Mouse (Mus musculus): ENCODE data around the gene Unc45a. TPM values are rescaled to one million over a fixed set of nuclear protein-coding genes. Genes with fewer than 3 reads are reported as not detected.
A peak's percentile ranks its signal among the peaks of the same experiment; 100 is the strongest.
"Not testable (repeated sequence)": the region's sequence is repeated elsewhere in the genome, so short reads cannot be mapped to it uniquely, and the experiment has no call there.

Gene Unc45a
- total RNA-seq, 4 experiments from 2014 or later, result 12.2 to 16.0 (median 15.2) TPM

DNA sequence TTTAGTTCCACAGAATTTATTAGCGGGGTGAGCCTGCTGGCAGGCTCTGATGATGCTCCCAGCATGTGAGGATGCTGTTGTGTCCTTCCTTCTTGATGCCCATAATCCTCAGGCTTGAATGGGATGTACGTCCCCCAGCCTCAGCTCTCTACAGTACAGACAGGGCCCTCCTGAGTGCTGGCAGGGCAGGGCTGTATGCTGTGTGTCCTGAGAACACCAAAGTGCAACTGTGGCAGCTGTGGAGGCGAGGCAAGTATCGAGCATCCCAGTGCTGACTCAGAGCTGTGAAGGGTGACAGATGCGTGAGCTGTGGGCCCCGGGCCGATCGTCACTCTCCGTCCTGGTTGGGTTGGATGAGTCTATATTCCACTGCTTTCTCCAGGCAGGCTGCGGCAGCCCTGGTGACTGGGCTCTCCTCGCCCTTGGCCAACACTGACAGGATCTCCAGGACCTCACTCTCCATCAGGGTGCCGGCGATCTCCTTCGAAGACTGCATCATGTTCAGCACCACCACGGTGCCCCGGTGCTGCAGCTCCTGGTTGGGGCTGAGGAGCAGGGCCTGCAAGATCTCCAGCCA, 15.4 kb downstream of the Unc45a start:
- no peak for DNase-seq (ENCODE audit: low spot score)

DNA sequence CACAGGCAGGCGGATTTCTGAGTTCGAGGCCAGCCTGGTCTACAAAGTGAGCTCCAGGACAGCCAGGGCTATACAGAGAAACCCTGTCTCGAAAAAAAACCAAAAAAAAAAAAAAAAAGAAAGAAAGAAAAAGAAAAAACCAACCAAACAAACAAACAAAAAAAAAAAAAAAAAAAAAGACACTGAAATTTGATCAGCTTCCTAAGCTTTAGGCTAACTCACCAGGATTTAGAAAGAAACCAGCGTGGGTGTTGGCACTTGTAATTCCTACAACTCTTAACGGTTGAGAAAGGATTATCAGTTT, 16.0 kb downstream of the Unc45a start:
- DNase-seq (ENCODE audit: low spot score), result not testable (repeated sequence)

DNA sequence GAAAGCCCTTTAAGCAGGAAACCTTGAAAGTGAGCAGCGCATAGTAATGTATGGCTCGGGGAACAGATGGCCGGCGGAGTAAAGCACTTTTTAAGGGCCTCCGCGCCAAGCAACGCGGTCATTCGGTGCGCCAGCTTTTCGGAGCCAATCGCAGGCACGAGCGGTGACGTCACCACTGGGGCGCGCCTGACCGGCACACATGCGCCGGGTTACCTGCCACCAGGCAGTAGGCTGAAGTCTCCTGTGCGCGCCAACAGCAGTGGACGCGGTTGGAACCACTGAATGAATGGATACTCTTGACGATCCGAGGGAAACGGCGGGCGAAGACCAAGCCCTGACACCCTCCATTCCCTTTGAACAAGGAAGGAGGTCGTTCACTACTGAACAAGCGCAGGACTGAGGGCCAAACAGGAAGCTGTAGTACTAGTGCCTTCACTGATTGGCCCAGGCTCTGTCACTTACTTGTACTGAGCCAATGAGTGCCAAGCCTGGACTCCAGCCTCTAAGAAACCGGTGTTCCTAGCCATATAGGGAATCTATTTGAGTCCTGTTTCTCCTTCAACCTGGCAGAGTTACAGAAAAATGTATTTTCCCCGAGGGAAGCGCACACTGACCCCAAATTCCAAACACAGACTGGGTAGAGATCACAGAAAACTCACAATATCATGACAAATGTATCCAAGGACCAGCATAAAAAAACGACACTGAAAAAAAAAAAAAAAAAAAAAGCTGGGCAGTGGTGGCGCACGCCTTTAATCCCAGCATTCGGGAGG, 16.6 kb downstream of the Unc45a start, which contains the start of gene Rccd1:
Rccd1 (minus strand) TSS at position 412 of the 773 bp plus-strand sequence.
- peak; percentile 97 for DNase-seq (ENCODE audit: low spot score)

DNA sequence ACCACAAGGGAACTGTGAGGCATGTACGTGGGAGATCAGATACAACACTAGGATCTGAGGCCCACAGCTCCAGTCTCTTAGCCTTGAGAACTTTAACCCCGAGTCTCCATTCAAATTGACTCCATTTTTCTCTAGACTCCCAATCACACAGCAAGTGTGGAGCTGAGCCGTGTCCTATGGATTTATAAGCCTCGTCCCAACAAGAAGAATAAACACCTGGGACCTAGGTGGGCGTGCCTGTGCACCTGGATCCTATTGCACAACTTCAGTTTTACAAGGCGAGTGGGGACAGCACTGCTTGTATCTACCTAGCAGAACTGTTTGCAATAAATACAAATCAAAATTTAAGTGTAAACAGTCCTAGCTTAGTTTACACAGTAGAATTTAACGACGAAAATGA, 17.5 kb downstream of the Unc45a start:
- no peak for DNase-seq (ENCODE audit: low spot score)

GRCm38 (mm10) chr7:80319846-80320496, 20.8 kb downstream of the Unc45a start:
- no peak for DNase-seq (ENCODE audit: low spot score)

DNA sequence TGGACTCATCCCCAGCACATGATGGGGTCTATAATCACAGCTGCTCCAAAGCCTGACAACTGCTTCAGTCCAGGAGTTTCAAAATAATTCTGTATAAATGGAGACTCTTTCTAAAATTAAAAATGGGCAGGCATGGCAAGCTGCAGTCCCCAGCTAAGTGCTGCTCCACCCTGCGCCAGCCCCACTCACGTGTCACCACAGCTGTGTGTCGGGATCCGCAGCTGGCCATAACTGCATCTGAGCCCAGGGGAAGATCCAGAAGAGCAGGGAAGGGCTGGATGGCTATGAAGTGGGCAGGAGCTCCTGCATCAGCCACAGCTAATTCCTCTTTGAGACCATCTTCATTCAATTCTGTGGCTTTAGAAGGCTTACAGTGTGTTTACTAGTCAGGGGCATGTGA, 22.1 kb downstream of the Unc45a start:
- no peak for DNase-seq (ENCODE audit: low spot score)

DNA sequence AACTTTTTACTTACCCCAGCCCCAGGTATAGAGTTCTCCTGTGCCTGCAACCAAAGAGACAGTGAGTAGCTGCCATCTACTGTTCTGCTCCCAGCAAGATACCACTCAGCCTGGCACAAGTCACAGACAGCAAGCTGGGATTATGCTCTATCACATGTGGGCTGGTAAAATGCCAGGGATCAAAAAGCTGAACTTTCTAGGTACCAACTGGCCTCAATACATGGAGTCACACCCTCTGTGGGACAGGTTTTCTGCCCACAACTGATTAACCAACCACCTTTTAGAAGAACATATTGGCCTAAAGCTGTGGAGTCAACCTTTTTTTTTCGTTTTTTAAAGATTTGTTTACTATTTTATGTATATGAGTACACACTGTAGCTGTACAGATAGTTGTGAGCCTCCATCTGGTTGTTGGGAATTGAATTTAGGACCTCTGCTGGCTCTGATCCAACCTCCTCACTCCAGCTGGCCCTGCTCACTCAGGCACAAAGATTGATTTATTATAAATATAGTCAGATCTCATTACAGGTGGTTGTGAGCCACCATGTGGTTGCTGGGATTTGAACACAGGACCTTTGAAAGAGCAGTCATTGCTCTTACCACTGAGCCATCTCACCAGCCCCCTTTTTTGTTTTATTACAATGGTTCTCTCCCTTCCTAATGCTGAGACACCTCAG, 23.2 kb downstream of the Unc45a start:
- DNase-seq (ENCODE audit: low spot score), result no peak

DNA sequence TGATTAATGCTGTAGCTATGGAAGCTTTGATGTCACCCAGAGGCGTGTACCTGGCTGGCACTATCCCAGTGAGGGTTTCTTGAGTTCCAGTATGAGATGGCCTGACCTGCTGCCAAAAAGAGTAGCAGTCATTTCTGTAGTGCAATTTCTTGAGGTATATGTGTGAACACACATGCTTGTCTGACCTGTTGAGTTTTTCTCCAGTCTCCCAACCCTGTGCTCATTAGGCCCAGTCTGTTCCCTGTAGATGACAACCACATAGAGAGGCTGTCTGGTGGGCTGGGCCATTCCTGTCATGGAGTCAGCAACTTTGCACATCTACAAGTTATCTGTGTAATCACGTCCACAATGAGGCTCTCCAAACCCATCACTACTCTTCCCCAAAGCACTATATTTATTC, 25.1 kb downstream of the Unc45a start:
- DNase-seq (ENCODE audit: low spot score), result no peak

GRCm38 (mm10) chr7:80310771-80311170, 30.0 kb downstream of the Unc45a start:
- DNase-seq (ENCODE audit: low spot score), result no peak

GRCm38 (mm10) chr7:80307766-80308165, 33.0 kb downstream of the Unc45a start:
- no peak for DNase-seq (ENCODE audit: low spot score)

DNA sequence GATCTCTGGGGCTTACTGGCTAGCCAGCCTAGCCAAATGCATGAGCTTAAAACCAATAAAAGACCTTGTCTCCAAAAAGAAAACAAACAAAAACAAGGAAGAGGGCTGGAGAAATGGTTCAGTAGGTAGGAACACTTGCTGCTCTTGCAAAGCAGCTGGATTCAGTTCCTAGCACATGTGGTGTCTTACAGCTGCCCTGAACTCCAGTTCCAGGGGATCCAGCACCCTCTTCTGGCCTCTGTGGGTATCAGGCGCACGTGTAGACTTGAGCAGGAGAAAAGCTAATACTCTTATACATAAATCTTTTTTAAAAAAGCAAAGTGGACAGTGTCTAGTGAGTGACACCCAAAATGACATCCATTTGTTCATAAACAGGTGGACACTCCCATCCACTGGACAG, 39.3 kb downstream of the Unc45a start:
- no peak for DNase-seq (ENCODE audit: low spot score)

GRCm38 (mm10) chr7:80299568-80299967, 41.2 kb downstream of the Unc45a start:
- DNase-seq (ENCODE audit: low spot score), result no peak

DNA sequence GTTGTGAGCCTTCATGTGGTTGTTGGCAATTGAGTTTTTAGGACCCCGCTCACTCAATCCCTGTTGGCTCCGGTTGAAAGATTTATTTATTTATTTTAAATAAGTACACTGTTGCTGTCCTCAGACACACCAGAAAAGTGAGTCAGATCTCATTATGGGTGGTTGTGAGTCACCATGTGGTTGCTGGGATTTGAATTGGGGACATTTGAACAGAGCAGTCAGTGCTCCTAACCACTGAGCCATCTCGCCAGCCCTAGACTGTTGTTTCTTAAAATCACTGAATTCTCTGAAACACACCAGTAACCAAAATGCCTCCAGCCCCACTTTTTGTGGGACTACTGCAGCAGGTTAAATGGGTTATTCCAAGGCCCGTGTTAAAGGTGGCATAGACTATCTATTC, 42.1 kb downstream of the Unc45a start:
- DNase-seq (ENCODE audit: low spot score), result no peak

- no peak for DNase-seq (ENCODE audit: low spot score)
Measured at GRCm38 (mm10) chr7:80297041-80297440, 43.8 kb downstream of the Unc45a start.

- DNase-seq (ENCODE audit: low spot score), result no peak
Measured at GRCm38 (mm10) chr7:80296462-80296861, 44.3 kb downstream of the Unc45a start.

DNA sequence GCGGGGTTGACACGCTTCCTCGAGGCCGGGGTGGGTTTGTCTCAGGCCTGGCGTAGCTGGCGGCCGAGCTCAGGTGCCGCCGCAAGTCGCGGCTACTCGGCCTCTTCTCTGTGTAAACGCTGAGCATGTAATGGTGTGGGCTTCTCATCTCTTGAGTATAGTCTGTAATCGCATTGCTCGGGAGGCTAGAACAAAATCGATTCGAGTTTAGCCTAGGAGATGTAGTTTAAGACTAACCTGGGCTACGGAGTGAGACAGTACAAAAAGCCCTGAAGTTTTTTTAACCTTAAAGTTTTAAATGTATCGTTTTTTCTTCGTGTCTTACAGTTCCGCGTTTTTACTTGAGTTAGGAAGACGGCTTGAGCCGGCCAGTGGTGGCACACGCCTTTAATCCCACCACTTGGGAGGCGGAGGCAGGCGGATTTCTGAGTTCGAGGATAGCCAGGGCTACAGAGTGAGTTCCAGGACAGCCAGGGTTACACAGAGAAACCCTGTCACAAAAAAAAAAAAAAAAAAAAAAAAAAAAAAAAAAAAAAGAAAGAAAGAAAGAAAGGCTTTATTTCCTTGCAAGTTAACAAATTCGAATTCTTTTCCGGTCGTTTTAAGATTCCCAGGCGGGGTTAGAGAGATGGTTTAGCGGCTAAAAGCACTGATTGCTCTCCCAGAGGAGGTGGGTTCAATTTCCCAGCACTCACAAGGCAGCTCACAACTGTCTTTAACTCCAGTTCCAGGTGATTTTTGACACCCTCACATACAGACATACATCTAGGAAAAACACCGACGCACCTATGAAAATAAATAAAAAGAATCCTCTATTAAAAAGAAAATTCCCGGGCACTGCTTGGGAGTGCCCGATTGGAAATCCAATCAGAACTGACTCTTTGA, 45.8 kb downstream of the Unc45a start:
- no peak for DNase-seq (ENCODE audit: low spot score)

DNA sequence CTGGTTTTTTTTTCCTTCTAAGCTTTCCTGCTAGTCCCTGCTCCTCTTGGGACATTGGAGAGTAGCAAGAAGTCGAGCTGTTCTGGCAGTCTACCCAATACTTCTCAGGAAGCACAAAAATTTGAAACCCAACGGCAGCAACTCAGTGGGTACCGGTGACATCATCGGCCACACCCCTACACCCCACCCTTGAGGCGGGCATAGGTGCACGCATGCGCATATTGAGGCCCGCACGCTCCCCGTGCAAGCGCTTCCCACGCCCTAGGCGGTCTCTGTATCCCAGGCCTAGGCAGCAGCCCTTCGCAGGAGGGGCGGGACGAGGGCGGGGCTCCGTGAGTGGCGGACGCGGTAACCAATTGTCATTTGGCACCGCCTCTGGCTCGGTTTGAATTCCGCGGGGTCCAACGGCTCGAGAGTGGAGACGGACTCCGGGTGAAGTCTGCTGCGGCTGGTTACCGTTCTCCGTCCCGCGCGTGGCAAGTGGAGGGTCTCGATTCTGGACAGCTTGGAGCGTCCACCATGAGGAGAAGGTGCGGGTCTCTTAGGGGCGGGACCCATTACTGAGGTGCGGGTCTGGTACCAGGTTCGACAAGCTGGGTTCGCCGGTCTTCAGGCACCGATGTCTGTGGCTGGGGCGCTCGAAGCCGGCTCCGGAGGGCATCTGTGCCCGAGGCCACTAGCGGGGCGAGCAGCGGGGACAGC, 46.6 kb downstream of the Unc45a start, which contains the start of gene Prc1:
Prc1 (plus strand) TSS at position 389 of the 702 bp plus-strand sequence.
- peak; percentile 98 for DNase-seq (ENCODE audit: low spot score)

DNA sequence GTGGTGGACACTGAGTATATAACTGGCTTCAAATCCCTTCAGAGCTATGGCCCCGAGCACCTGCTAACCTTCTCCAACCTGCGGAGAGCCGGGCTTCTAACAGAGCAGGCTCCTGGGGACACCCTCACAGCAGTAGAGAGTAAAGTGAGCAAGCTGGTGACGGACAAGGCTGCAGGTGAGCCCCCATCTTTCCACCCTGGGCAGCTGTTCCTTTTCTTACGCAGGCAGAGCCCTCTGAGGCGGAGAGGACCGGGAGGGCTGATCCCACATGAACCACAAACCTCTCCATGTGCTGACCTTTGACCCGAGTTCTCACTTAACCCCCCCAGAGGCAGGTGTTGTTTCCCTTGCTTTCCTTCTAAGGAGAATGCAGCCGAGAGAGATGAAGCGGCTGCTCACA, 53.1 kb downstream of the Unc45a start:
- DNase-seq (ENCODE audit: low spot score), result no peak

DNA sequence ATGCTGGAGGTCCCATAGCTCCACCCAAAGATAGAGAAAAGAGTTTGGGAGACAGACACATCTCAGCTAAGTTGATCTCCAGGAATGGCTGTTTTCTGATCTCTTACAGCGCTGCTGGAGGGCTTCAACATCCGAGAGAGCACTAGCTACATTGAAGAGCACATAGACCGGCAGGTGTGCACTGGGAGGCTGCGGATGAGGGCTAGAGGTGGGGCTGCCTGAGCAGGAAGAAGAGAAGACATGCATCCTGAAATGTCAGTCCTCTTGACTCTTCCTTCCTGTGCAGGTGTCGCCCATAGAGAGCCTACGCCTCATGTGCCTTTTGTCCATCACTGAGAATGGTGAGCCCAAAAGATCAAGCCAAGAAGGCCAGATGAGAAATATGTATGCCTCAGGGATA, 55.1 kb downstream of the Unc45a start:
- DNase-seq (ENCODE audit: low spot score), result no peak

DNA sequence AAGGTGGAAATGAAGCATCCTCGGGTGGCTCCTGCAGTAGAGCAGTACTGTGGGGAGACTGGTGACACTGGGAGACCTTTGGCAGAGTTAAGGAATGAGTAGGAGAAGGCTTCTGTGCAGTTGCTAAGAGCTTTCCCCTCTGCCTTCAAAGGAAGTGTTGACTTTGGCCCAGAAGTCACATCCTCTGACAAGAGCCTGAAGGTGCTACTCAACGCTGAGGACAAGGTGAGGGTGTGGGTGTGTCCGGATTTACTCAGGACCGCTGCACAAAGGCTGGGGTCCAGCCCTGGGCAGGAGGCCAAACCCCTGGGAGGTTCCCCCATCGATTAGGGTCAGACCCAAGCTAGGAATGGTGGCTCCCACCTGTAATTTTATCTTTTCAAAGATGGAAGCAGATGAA, 56.4 kb downstream of the Unc45a start:
- DNase-seq (ENCODE audit: low spot score), result no peak
